Mouse (Mus musculus) small intestine, adult 2 months (tissue): ENCODE results near the gene Acot7.

Experiments
- CTCF ChIP-seq: fragments of 200-500 bp; IDR thresholded peaks from 2 replicates; pipeline ENCODE4 v1.5.1; 2012; ENCODE audit warnings: low read depth, mild to moderate bottlenecking, control low read depth, inconsistent platforms, low read length, moderate library complexity, mixed read lengths; ENCODE audit not compliant: insufficient replicate concordance, insufficient read length; ENCODE audit errors: extremely low read depth
- POLR2A ChIP-seq: fragments of 200-500 bp; IDR thresholded peaks from 2 replicates; pipeline ENCODE4 v1.6.1; 2012; ENCODE audit warnings: low read depth, mild to moderate bottlenecking, control low read depth, inconsistent platforms, low read length, moderate library complexity

- no peak for TF ChIP-seq CTCF
- TF ChIP-seq POLR2A: no peak
These were observed 1.2 kb downstream of the Acot7 start for GRCm38 (mm10) chr4:152178916-152179705.
